Mouse (Mus musculus): ENCODE data around the gene Dnajc1.
A peak's percentile ranks its signal among the peaks of the same experiment; 100 is the strongest.

The Dnajc1 gene

DNA sequence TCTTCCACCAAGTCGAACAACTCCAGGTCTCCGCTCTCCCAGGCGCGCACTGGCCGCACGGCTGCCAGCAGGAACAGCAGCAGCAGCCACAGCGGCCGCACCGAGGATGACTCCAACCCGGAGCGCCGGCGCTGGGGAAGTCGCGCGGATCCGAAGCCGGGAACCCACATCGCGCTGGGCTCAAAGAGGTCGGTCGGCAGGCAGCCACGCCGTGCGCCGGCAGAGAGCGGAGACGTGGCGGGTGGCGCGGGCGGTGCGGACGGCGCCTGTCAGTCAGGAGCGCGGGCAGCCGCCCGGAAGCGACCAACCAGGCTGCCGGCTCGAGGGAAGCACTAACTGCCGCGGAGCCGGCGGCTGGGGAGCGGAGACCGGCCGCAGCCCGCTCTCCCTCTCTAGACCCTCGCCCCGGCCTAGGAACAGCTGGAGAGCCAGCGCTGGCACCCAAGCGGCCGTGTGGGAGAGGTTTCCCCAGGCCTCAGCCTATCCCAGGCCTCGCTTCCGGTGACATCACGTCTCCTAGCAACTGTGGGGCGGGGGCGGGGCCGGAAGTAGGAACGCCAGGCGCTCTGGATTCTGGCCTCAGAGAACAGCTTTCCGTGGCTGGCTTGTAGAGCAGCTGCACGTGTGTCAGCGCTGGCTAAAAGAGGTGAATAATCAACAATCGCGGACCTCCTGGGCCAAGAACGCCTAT lies at the start of gene Dnajc1:
TSS of gene Dnajc1 (minus strand) at position 500 of the 691 bp plus-strand sequence.
- peak; percentile 92 to 97 for DNase-seq (ENCODE audit: inconsistent age in 2 of 2, low spot score in 1 of 2)

GRCm38 (mm10) chr2:18441871-18442270 lies 49.2 kb upstream of the Dnajc1 start:
- peak in 1 of 2 experiments; percentile 31 for DNase-seq (ENCODE audit: inconsistent age in 2 of 2, low spot score in 1 of 2)

GRCm38 (mm10) chr2:18415242-18415641 lies 22.6 kb upstream of the Dnajc1 start:
- DNase-seq (ENCODE audit: inconsistent age in 2 of 2, low spot score in 1 of 2) = no peak

- no peak for DNase-seq (ENCODE audit: inconsistent age in 2 of 2, low spot score in 1 of 2)
Observed at GRCm38 (mm10) chr2:18403679-18404078, 11.0 kb upstream of the Dnajc1 start.

DNA sequence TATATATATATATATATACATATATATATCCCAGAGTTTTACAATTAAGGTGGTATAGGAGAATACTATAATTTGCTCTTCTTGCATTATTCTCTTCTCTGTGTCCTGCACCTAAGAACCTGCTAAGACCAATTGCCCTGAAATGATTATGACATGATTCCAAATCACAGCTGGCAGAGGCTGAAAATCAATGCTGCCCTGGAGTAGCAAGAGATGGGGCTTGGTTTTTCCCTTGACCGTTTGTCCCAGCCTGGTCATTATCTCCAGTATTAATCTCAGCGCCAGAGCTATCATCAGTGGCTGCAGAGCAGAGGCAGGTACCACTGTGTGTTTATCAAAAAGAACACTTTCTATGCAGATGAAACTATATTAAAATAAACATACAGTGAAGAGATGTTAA lies 9.1 kb upstream of the Dnajc1 start:
- DNase-seq (ENCODE audit: inconsistent age in 2 of 2, low spot score in 1 of 2) = no peak

- peak in 1 of 2 experiments; percentile 35 for DNase-seq (ENCODE audit: inconsistent age in 2 of 2, low spot score in 1 of 2)
Observed at GRCm38 (mm10) chr2:18393022-18393519, 441 bp upstream of the Dnajc1 start.

GRCm38 (mm10) chr2:18391861-18392260 lies 769 bp downstream of the Dnajc1 start:
- no peak for DNase-seq (ENCODE audit: inconsistent age in 2 of 2, low spot score in 1 of 2)

DNA sequence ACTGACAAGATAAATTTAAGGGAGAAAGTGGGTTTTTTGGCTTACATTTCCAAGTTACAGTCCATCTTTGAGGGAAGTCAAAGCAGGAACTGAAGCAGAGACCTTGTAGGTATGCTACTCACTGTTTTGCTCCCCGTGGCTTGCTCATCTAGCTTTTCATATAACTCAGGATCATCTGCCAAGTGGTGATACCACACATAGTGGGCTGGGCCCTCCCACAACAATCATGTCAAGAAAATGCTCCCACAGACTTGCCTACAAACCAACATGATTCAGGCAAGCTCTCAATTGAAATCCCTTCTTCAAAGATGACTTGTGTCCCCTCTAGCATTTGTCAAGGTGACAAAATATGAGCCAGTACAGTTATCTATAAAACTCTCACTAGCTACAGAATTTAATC lies 3.0 kb downstream of the Dnajc1 start:
- DNase-seq (ENCODE audit: inconsistent age in 2 of 2, low spot score in 1 of 2) = no peak

GRCm38 (mm10) chr2:18381662-18382061 lies 11.0 kb downstream of the Dnajc1 start:
- DNase-seq (ENCODE audit: inconsistent age in 2 of 2, low spot score in 1 of 2) = no peak

GRCm38 (mm10) chr2:18372400-18373182 lies 20.0 kb downstream of the Dnajc1 start:
- DNase-seq (ENCODE audit: inconsistent age in 2 of 2, low spot score in 1 of 2) = no peak

GRCm38 (mm10) chr2:18370794-18371498 lies 21.7 kb downstream of the Dnajc1 start:
- no peak for DNase-seq (ENCODE audit: inconsistent age in 2 of 2, low spot score in 1 of 2)

DNA sequence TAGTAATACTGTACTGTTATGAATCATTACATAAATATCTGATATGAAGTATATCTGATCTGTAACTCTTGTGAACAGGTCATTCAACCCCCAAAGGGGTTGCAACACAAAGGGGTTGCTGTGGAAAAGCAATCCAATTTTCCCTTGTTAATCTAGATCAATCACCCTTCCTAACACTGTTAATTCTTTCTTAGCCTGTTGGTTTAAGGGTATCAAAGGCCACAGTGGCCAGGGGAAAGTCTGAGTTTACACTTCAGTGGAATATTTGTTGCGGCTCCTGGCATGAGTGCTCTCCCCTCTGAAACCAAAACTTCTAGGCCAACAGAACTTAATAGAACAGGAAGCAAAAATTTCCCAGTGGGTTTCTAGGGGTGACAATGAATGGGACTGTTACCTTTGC lies 28.2 kb downstream of the Dnajc1 start:
- DNase-seq (ENCODE audit: inconsistent age in 2 of 2, low spot score in 1 of 2) = no peak

DNA sequence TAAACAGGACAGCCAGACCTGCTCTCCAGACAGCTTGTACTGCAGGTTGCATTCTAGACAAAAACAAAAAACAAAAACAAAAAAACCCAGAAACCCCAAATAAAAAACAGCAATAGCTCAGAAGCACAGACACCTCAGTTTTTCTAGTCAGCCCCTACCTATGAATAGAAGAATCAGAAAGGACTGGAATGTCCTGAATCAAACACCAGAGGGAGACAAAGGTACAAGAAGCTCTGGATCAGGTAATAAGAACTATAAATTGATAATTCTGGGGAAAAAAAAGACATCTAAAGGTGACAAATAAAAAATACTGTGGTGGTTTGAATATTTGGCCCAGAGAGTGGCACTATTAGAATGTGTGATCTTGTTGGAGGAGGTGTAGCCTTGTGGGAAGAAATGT lies 37.3 kb downstream of the Dnajc1 start:
- DNase-seq (ENCODE audit: inconsistent age in 2 of 2, low spot score in 1 of 2) = no peak

DNA sequence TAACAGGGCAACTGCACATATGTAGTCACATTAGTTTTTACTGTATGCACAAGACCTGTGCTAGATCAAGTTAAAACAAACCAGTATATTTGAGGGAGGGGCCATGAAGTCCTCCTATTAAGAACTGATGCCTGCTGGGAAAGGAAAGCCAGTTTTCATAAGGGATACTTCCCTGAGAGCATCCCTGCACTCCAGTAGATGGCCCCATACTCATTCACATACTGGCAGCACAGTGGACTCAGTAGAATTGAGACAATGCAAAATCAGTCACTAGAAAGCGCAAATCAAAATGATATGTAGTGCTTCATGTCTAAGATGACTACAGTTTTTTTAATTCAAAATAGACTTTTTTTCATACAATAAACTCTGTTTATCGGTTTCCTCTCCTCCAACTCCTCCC lies 40.0 kb downstream of the Dnajc1 start:
- no peak for DNase-seq (ENCODE audit: inconsistent age in 2 of 2, low spot score in 1 of 2)

- peak in 1 of 2 experiments; percentile 52 for DNase-seq (ENCODE audit: inconsistent age in 2 of 2, low spot score in 1 of 2)
Observed at GRCm38 (mm10) chr2:18343464-18343863, 49.2 kb downstream of the Dnajc1 start.

DNA sequence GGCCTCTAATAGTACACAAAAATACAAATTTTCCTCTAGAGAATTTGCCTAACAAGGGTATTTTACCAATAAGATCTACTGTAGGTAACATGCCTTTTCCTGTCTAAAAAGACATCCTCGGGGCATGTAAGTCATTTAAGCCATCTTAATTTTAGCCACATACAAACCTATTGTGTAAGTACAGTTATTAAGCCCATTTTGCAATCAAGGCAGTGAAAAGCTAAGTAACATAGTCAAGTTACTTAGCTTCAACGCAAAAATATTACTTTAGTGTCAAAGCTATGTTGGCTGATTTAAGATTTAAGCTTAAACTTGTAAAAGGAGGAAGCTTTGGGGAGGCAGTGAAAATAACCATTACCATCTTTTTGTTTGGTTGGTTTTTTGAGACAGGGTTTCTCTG lies 74.0 kb downstream of the Dnajc1 start:
- no peak for DNase-seq (ENCODE audit: inconsistent age in 2 of 2, low spot score in 1 of 2)

- no peak for DNase-seq (ENCODE audit: inconsistent age in 2 of 2, low spot score in 1 of 2)
Observed at GRCm38 (mm10) chr2:18317503-18318281, 74.9 kb downstream of the Dnajc1 start.

DNA sequence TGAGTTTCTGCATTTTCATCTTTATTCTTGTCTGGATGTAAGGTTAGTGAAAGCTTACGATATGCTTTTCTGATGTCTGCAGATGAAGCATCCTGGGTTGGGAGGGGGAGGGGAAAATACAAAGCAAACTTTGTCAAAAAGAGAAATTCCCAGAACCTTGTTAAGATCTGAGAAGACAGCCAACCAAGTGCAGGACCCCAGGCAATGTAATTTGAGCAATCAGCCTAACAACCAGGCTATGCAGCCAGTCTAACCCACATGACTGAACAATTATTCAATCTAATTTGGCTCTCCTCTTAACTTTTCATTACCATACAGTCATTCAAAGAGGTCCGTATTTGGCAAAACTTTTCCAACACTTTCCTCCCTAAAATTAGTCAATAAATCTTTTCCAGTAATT lies 75.7 kb downstream of the Dnajc1 start:
- no peak for DNase-seq (ENCODE audit: inconsistent age in 2 of 2, low spot score in 1 of 2)

GRCm38 (mm10) chr2:18310261-18311104 lies 82.1 kb downstream of the Dnajc1 start:
- DNase-seq (ENCODE audit: inconsistent age in 2 of 2, low spot score in 1 of 2) = no peak
